Mouse (Mus musculus) embryonic facial prominence, embryonic 11.5 days (tissue): ENCODE measurements around the gene Dph7. TPM values are rescaled to one million over a fixed set of nuclear protein-coding genes. Genes with fewer than 3 reads are reported as not detected.

Experiments used
- ATAC-seq: fragments of 200-750 bp; cut with Nextera tagmentation; replicated peaks from 2 replicates; pipeline ENCODE4 v1.8.0; 2017; ENCODE audit warnings: low read depth; ENCODE audit not compliant: insufficient number of reproducible peaks, low FRiP score, low TSS enrichment
- DNase-seq: peaks from one replicate; pipeline ENCODE4 v3.0.0-alpha.2; 2015; ENCODE audit warnings: low spot score
- H3K27ac ChIP-seq: fragments of 300-500 bp; sonication (generic); replicated peaks from 2 replicates; pipeline ENCODE4 v1.5.1; 2014; ENCODE audit warnings: mild to moderate bottlenecking, low read depth, low read length, control low read depth
- H3K27me3 ChIP-seq: fragments of 300-500 bp; sonication (generic); 2 replicates; pipeline ENCODE4 v1.6.1; 2014; ENCODE audit warnings: mild to moderate bottlenecking, low read length, moderate library complexity, mixed read lengths; ENCODE audit not compliant: control insufficient read depth, insufficient read depth
- H3K36me3 ChIP-seq: fragments of 300-500 bp; sonication (generic); replicated peaks from 2 replicates; pipeline ENCODE4 v1.6.1; 2014; ENCODE audit warnings: low read depth, mild to moderate bottlenecking, low read length, moderate library complexity, mixed read lengths; ENCODE audit not compliant: control insufficient read depth, insufficient read depth
- H3K4me1 ChIP-seq: fragments of 300-500 bp; sonication (generic); 2 replicates; pipeline ENCODE4 v1.6.1; 2014; ENCODE audit warnings: low read length, mixed read lengths; ENCODE audit not compliant: control insufficient read depth, insufficient read depth
- H3K4me2 ChIP-seq: fragments of 300-500 bp; sonication (generic); 2 replicates; pipeline ENCODE4 v1.6.1; 2014; ENCODE audit warnings: low read depth, mild to moderate bottlenecking, control low read depth, low read length, moderate library complexity
- H3K4me3 ChIP-seq: fragments of 300-500 bp; sonication (generic); 2 replicates; pipeline ENCODE4 v1.5.1; 2014; ENCODE audit warnings: low read depth, low read length, control low read depth
- H3K9ac ChIP-seq: fragments of 300-500 bp; sonication (generic); replicated peaks from 2 replicates; pipeline ENCODE4 v1.6.1; 2014; ENCODE audit warnings: mild to moderate bottlenecking, control low read depth, low read length
- H3K9me3 ChIP-seq: fragments of 300-500 bp; sonication (generic); replicated peaks from 2 replicates; pipeline ENCODE4 v1.6.1; 2016; ENCODE audit warnings: mild to moderate bottlenecking, low read length, inconsistent platforms, mixed read lengths; ENCODE audit not compliant: control insufficient read depth
- WGBS: fragments of 180-500 bp; shearing (Covaris S2); extraction: QIAGEN DNeasy Blood & Tissue Kit; methylation state at CpG from one replicate; pipeline ENCODE4 v1.1.7; 2014; 5-methylcytosine and 5-hydroxymethylcytosine counted together
- microRNA-seq: library from miRNA; unstranded; fragments of <30 nt; microRNA quantifications from one replicate; pipeline ENCODE4, GENCODE M21; 2016; ENCODE audit warnings: borderline number of aligned reads
- polyA plus RNA-seq: library from polyadenylated mRNA; unstranded; fragments of >200 nt; fragmentation: Nextera tagmentation; extraction: Ambion mirVana; gene quantifications from 2 replicates; pipeline ENCODE4 v1.2.1, GENCODE M21; 2014

Gene Dph7
- polyA plus RNA-seq, 1 experiment from 2014 or later: 33.8 TPM

DNA sequence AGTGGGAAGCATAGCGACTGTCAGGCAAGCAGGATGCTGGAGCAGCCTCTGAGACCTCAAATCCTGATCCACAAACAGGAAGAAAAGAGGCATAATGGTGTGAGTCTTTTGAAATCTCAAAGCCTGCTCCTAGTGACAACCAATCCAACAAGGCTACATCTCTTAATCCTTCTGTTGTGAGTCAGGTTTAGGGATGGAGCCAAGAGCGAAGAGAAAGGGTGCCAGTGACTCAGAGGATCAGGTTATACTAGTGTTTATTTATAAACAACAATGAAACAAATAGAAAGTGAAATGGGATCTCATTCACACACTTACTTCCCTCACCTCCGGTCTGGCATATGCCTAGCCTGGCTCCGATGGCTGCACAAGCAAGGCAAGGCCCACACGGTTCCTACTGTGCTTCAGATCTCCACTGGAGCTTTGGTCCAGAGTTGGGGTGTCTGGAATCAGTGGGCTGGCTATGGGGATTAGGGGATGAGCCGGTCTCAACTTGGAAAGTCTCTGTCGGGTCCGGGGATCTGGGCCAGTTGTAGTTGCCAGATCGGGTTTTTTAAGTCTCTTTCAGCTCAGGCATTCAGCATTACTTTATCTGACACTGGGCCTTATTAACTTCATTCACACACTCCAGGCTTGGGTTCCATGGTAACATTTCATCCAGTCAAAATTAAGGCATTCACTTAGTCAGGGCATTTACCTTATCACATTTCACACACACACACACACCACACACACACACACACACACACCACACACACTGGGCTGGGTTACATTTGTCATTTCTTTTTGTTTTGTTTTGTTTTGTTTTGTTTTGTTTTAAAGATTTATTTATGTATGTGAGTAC, 42.0 kb downstream of the Dph7 start:
- ATAC-seq (no peak), DNase-seq (no peak)
- no peaks in the 10 kb centered on the region for H3K9me3 ChIP-seq
- no peaks in the 10 kb centered on the region for H3K4me1 ChIP-seq
- no peak overlapping the region for H3K27ac ChIP-seq
- H3K9ac ChIP-seq: no peak overlapping the region
- H3K4me3 ChIP-seq: no peak overlapping the region
- H3K27me3 ChIP-seq: no peaks in the 10 kb centered on the region
- H3K4me2 ChIP-seq: no peak overlapping the region
- H3K36me3 ChIP-seq: no peaks in the 10 kb centered on the region
- 78% methylated on average over 9 of the region's 9 CpGs for WGBS

- no peaks in the 10 kb centered on the region for H3K27me3 ChIP-seq
- no peaks in the 10 kb centered on the region for H3K9me3 ChIP-seq
- no peak overlapping the region for H3K4me3 ChIP-seq
- H3K4me2 ChIP-seq: no peak overlapping the region
- H3K4me1 ChIP-seq: no peaks in the 10 kb centered on the region
- DNase-seq (no peak), ATAC-seq (no peak)
- WGBS: 77% methylated on average over 1 of the region's 1 CpGs
- no peak overlapping the region for H3K9ac ChIP-seq
- H3K27ac ChIP-seq: no peak overlapping the region
- H3K36me3 ChIP-seq: no peaks in the 10 kb centered on the region
These were observed 44.6 kb downstream of the Dph7 start for GRCm38 (mm10) chr2:25006767-25007166.

DNA sequence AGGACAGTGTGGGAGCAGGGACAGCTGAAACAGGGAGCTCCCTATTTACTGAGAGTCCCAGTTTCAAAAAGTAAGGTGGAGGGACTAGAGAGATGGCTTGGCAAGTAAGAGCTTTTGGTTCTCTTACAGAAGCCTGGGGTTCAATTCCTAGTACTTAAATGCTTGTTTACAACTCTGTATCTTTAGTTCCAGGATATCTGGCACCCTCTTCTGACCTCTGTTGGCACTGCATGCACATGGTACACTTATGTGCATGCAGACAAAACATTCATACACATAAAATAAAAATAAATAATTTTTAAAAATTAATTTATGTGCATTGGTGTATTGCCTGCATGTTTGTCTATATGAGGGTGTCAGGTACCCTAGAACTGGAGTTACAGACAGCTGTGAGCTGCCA, 46.0 kb downstream of the Dph7 start:
- no peak overlapping the region for H3K4me3 ChIP-seq
- H3K27me3 ChIP-seq: no peaks in the 10 kb centered on the region
- H3K36me3 ChIP-seq: no peaks in the 10 kb centered on the region
- DNase-seq: no peak
- no peak overlapping the region for H3K9ac ChIP-seq
- H3K4me1 ChIP-seq: no peaks in the 10 kb centered on the region
- H3K27ac ChIP-seq: no peak overlapping the region
- H3K9me3 ChIP-seq: no peaks in the 10 kb centered on the region
- no peak for ATAC-seq
- H3K4me2 ChIP-seq: no peak overlapping the region

Small RNAs within 50 kb of the gene (microRNA-seq; reads per million reads assigned to microRNA genes)
- not detected for gene Gm22875

Other genes with a start within 250 kb of the Dph7 start
- 1.8 and 2.1 TPM in 2 replicates for gene Cacna1b, start 199.2 kb upstream of the Dph7 start, polyA plus RNA-seq
- 95.5 and 97.4 TPM in 2 replicates for gene Ehmt1, start 42.8 kb upstream of the Dph7 start, polyA plus RNA-seq
- gene Arrdc1, start 27.1 kb upstream of the Dph7 start, polyA plus RNA-seq: 10.7 and 15.9 TPM in 2 replicates
- gene Zmynd19, start 12.6 kb upstream of the Dph7 start, polyA plus RNA-seq: 27.6 and 29.8 TPM in 2 replicates
- 153 and 163 TPM in 2 replicates for gene Mrpl41, start 12.7 kb downstream of the Dph7 start, polyA plus RNA-seq
- 4.7 and 6.2 TPM in 2 replicates for gene Pnpla7, start 13.6 kb downstream of the Dph7 start, polyA plus RNA-seq
- 29.5 and 36.2 TPM in 2 replicates for gene Nsmf, start 92.0 kb downstream of the Dph7 start, polyA plus RNA-seq
- gene Entpd8, start 117.9 kb downstream of the Dph7 start, polyA plus RNA-seq: not detected in 2 replicates
- gene Noxa1, start 132.7 kb downstream of the Dph7 start, polyA plus RNA-seq: 0.13 TPM in 1 of 2 replicates, not detected in the other
- 16.8 and 17.0 TPM in 2 replicates for gene Nrarp, start 218.4 kb downstream of the Dph7 start, polyA plus RNA-seq
- gene Tor4a, start 234.5 kb downstream of the Dph7 start, polyA plus RNA-seq: 1.9 and 2.6 TPM in 2 replicates
- gene Nelfb, start 249.1 kb downstream of the Dph7 start, polyA plus RNA-seq: 90.5 and 92.2 TPM in 2 replicates